Mouse (Mus musculus): ENCODE data around the gene Sympk. TPM values are rescaled to one million over a fixed set of nuclear protein-coding genes. Genes with fewer than 3 reads are reported as not detected.

Sympk gene
- polyA plus RNA-seq, 1 experiment from 2014 or later: 23.8 TPM

DNA sequence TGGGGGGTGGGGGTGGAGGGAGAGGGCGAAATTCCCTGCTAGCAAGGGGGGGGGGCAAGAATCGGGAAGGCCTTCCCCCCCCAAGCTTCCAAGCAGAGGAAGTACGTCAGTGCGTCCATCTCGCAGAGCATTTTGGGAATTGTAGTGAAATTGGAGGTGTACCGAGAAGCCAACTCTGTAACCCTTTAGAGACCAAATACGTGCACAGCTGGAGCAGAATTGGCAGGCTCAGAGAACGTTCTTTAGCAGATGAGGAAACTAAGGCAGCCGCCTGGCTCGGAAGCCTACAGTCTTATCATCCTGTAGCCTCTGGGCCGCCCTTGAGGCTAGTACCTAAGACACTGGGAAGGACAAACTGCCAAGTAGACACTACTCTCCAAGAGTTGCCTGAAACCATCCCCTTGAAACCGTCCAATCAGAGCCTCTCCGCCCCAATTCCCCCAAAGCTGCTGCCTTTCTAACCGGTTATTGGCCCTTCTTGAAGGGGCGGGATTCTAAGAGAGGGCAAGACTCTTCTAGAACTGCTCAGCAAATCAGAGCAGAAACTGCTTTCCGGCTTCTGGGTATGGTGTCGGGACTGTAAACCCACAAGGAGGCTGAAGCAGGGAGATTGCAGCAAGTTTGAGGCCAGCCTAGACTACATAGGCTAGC, 21.2 kb upstream of the Sympk start:
- DNase-seq (ENCODE audit: low spot score): peak; percentile 97

DNA sequence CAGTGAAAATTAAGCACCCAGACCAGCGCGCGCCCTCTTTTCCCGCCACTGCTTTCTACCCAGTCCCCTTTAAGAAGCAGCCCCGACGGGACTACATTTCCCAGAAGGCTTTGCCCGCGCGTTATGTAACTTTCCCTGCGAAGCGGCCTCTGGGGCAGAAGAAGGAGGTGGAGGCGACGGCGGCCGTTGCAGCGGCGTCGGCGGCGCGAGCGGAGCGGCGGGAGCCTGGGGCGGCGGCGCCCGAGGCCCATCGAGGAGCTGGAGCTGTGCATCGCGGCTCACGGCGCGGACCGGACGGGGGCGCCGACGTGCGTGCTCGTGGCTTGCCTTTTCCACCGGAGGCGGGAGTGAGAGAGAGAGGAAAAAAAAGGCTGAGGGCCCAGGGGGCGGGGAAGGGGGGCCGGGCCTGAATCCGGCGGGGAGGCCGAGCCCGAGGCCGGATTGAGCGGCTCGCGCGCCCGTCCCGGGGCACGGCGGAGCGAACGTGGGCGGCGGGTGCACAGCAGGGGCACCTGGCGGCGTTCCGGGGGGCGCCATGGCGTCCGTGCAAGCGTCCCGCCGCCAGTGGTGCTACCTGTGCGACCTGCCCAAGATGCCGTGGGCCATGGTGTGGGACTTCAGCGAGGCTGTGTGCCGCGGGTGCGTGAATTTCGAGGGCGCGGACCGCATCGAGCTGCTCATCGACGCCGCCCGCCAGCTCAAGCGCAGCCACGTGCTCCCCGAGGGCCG, 20.1 kb upstream of the Sympk start, which contains the start of gene Irf2bp1:
TSS of gene Irf2bp1 (plus strand) at position 143 of the 729 bp plus-strand sequence.
- peak within 1 kb of the TSS; percentile 93 for H3K9ac ChIP-seq (ENCODE audit: low read depth, low read length)
- peaks cover 17% of the 10 kb centered on the region for H3K4me1 ChIP-seq (ENCODE audit: control insufficient read depth, insufficient read depth, low read length)
- peak within 1 kb of the TSS; percentile 97 for H3K27ac ChIP-seq (replicated peaks; ENCODE audit: low read depth, low read length)
- DNase-seq (ENCODE audit: low spot score) (peak; percentile 98), ATAC-seq (ENCODE audit: low read depth) (peak; percentile 79)
- H3K36me3 ChIP-seq (ENCODE audit: control insufficient read depth, insufficient read depth, low read length): peaks cover 32% of the 10 kb centered on the region
- no peaks in the 10 kb centered on the region for H3K27me3 ChIP-seq (replicated peaks; ENCODE audit: control insufficient read depth, insufficient read depth, low read length)
- peak within 1 kb of the TSS; percentile 93 for H3K4me2 ChIP-seq (ENCODE audit: low read depth, low read length)
- H3K9me3 ChIP-seq (ENCODE audit: control insufficient read depth, low read length): no peaks in the 10 kb centered on the region
- 0% methylated on average over 48 of the region's 90 CpGs for WGBS
- H3K4me3 ChIP-seq (ENCODE audit: low read depth, low read length): peak within 1 kb of the TSS; percentile 90

More for the DNA sequence above, 21.2 kb upstream of the Sympk start:
- ATAC-seq (ENCODE audit: low read depth): peak; percentile 70
- Histone ChIP-seq H3K27ac (replicated peaks; ENCODE audit: low read depth, low read length) (peak overlapping the region; percentile 82), H3K4me3 (ENCODE audit: low read depth, low read length) (peak overlapping the region; percentile 36), H3K4me1 (ENCODE audit: control insufficient read depth, insufficient read depth, low read length) (peaks cover 17% of the 10 kb centered on the region), H3K9me3 (ENCODE audit: control insufficient read depth, low read length) (no peaks in the 10 kb centered on the region), H3K27me3 (replicated peaks; ENCODE audit: control insufficient read depth, insufficient read depth, low read length) (no peaks in the 10 kb centered on the region), H3K9ac (ENCODE audit: low read depth, low read length) (peak overlapping the region; percentile 72), H3K4me2 (ENCODE audit: low read depth, low read length) (peak overlapping the region; percentile 93), H3K36me3 (ENCODE audit: control insufficient read depth, insufficient read depth, low read length) (peaks cover 31% of the 10 kb centered on the region)
- 1% methylated on average over 17 of the region's 17 CpGs for WGBS

DNA sequence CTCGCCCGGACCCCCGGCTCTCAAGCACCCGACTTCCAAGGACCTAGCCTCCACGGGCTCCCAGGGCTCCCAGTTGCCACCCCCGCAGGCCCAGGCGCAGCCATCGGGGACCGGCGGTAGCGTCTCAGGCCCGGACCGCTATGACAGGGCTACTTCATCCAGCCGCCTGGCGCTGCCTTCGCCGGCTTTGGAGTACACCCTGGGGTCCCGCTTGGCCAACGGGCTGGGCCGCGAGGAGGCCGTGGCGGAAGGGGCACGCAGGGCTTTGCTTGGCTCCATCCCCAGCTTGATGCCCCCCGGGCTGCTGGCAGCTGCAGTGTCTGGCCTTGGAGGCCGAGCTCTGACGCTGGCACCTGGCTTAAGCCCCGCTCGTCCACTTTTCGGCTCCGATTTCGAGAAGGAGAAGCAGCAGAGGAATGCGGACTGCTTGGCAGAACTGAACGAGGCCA, 19.5 kb upstream of the Sympk start:
- ATAC-seq (ENCODE audit: low read depth) (no peak), DNase-seq (ENCODE audit: low spot score) (no peak)
- Histone ChIP-seq H3K4me1 (ENCODE audit: control insufficient read depth, insufficient read depth, low read length) (peaks cover 17% of the 10 kb centered on the region), H3K36me3 (ENCODE audit: control insufficient read depth, insufficient read depth, low read length) (peaks cover 32% of the 10 kb centered on the region), H3K27me3 (replicated peaks; ENCODE audit: control insufficient read depth, insufficient read depth, low read length) (no peaks in the 10 kb centered on the region), H3K27ac (replicated peaks; ENCODE audit: low read depth, low read length) (peak overlapping the region; percentile 97), H3K9ac (ENCODE audit: low read depth, low read length) (peak overlapping the region; percentile 93), H3K4me3 (ENCODE audit: low read depth, low read length) (peak overlapping the region; percentile 90), H3K9me3 (ENCODE audit: control insufficient read depth, low read length) (no peaks in the 10 kb centered on the region), H3K4me2 (ENCODE audit: low read depth, low read length) (peak overlapping the region; percentile 93)
- WGBS: 4% methylated on average over 25 of the region's 34 CpGs

DNA sequence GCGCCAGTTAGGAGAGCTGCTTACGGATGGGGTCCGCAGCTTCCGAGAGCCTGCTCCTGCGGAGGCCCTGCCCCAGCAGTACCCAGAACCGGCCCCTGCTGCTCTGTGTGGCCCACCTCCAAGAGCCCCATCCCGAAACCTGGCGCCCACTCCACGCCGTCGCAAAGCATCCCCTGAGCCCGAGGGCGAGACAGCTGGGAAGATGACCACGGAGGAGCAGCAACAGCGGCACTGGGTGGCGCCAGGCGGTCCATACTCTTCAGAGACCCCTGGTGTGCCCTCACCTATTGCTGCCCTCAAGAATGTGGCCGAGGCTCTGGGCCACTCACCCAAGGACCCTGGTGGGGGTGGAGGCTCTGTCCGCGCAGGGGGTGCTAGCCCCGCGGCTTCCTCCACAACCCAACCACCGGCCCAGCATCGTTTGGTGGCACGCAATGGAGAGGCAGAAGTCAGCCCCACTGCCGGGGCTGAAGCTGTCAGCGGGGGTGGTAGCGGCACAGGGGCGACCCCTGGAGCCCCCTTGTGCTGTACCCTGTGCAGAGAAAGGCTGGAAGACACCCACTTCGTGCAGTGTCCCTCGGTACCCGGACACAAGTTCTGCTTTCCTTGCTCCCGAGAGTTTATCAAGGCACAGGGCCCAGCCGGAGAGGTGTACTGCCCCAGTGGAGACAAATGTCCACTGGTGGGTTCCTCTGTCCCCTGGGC, 18.6 kb upstream of the Sympk start:
- H3K27me3 ChIP-seq (replicated peaks; ENCODE audit: control insufficient read depth, insufficient read depth, low read length): no peaks in the 10 kb centered on the region
- no peak for ATAC-seq (ENCODE audit: low read depth)
- DNase-seq (ENCODE audit: low spot score): no peak

DNA sequence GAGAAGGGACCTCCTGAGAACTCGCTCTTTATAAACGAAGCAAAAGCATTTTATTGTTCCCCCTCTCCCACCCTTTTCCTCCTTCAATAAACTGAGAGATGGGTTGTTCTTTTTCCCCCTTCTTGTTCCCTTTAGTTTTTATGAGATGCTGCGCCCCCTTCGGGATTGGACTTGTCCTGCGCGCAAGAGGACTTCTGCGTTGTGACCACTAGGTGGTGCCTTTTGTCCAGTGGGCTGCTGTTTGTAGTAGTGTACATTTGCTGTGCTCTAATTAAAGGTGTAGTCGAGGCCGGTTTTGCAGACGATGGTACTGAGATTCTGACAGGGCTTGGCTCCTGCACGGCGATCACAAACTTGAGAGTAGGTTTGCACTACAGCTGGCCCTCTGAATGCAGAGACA, 17.7 kb upstream of the Sympk start:
- H3K4me1 ChIP-seq (ENCODE audit: control insufficient read depth, insufficient read depth, low read length): peaks cover 17% of the 10 kb centered on the region
- ATAC-seq (ENCODE audit: low read depth): 0 out of 2 replicates have a peak, but pooled peaks have one; percentile 8
- WGBS: 9% methylated on average over 12 of the region's 12 CpGs
- DNase-seq (ENCODE audit: low spot score): peak; percentile 93
- H3K9me3 ChIP-seq (ENCODE audit: control insufficient read depth, low read length): no peaks in the 10 kb centered on the region
- peaks cover 32% of the 10 kb centered on the region for H3K36me3 ChIP-seq (ENCODE audit: control insufficient read depth, insufficient read depth, low read length)
- H3K27ac ChIP-seq (replicated peaks; ENCODE audit: low read depth, low read length): no peak overlapping the region
- H3K4me2 ChIP-seq (ENCODE audit: low read depth, low read length): peak overlapping the region; percentile 93
- no peaks in the 10 kb centered on the region for H3K27me3 ChIP-seq (replicated peaks; ENCODE audit: control insufficient read depth, insufficient read depth, low read length)
- 0 out of 2 replicates have a peak overlapping the region, but pooled peaks have one; percentile 4 for H3K4me3 ChIP-seq (ENCODE audit: low read depth, low read length)
- peak overlapping the region; percentile 32; the same call in 1 of the 2 replicates for H3K9ac ChIP-seq (ENCODE audit: low read depth, low read length)

More for the DNA sequence above, 18.6 kb upstream of the Sympk start:
- Histone ChIP-seq H3K4me3 (ENCODE audit: low read depth, low read length) (peak overlapping the region; percentile 90), H3K9me3 (ENCODE audit: control insufficient read depth, low read length) (no peaks in the 10 kb centered on the region), H3K4me1 (ENCODE audit: control insufficient read depth, insufficient read depth, low read length) (peaks cover 17% of the 10 kb centered on the region), H3K9ac (ENCODE audit: low read depth, low read length) (peak overlapping the region; percentile 93), H3K4me2 (ENCODE audit: low read depth, low read length) (peak overlapping the region; percentile 93), H3K27ac (replicated peaks; ENCODE audit: low read depth, low read length) (no peak overlapping the region), H3K36me3 (ENCODE audit: control insufficient read depth, insufficient read depth, low read length) (peaks cover 32% of the 10 kb centered on the region)
- 83% methylated on average over 33 of the region's 34 CpGs for WGBS

DNA sequence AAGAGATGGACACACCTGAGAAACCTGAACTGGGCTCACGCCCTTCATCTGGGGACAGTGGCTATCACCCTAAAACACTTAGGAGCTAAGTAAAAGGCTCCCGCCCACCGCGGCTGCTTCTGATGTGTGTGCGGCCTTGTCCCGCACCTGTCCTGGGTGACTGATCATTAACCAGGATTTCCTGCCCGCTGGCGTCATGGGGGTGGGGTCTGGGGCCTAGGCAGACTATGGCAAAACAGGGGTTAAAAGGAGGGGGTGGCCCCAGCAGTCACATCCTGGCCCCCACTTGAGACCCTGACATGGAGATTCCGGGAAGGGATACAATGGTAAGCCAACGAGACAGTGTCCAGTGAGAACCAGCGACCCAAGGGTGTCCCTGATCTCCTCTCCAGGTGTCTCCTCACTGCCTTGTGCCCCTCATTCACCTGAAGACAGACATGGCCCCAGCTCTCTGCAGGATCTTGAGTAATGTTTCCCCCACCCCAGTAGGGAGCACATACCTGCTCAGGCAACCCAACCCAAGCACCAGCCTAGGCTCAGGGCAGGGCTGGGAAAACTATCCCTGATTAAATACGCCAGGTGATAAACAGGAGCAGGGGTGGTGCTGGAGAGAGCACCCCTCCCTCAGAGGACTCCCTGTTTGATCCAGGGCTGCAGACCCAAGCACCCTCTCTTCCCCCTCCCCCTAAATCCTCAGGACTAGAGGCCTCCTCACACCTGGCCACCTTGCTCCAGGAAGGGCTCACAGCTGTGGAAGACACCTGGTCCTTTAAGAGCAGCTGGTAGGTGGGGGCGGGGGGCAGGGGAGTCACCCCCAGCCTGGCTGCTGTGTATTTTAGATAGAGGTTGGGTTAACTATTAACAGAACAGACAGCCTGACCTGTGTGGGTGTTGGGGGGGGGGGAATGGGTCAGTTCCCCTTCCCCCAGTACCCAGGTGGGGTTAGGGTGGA, 16.9 kb upstream of the Sympk start:
- Histone ChIP-seq H3K27me3 (replicated peaks; ENCODE audit: control insufficient read depth, insufficient read depth, low read length) (no peaks in the 10 kb centered on the region), H3K4me3 (ENCODE audit: low read depth, low read length) (no peak overlapping the region), H3K9me3 (ENCODE audit: control insufficient read depth, low read length) (no peaks in the 10 kb centered on the region), H3K4me1 (ENCODE audit: control insufficient read depth, insufficient read depth, low read length) (peaks cover 24% of the 10 kb centered on the region), H3K4me2 (ENCODE audit: low read depth, low read length) (0 out of 2 replicates have a peak overlapping the region, but pooled peaks have one; percentile 21), H3K9ac (ENCODE audit: low read depth, low read length) (peak overlapping the region; percentile 32; the same call in 1 of the 2 replicates), H3K36me3 (ENCODE audit: control insufficient read depth, insufficient read depth, low read length) (peaks cover 32% of the 10 kb centered on the region), H3K27ac (replicated peaks; ENCODE audit: low read depth, low read length) (no peak overlapping the region)
- DNase-seq (ENCODE audit: low spot score) (no peak), ATAC-seq (ENCODE audit: low read depth) (no peak)
- 79% methylated on average over 13 of the region's 13 CpGs for WGBS

DNA sequence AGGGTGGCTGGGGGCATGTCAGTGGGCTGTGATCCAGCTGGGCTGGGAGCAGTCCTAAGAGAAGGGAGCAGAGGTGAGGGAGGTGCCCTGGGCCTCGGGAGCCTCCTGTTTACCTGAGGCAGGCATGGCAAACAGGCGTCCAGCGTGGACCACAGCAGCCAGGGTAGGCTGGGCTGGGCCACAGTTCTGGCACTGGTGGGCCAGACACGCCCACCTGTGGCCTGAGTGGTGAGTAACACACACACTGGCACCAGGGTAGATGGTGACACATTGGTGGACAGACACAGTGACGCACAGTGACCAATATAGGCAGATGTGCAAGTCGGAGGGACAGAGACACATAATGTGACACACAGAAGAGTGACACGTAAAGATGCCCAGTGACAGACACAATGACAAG, 13.6 kb upstream of the Sympk start:
- ATAC-seq (ENCODE audit: low read depth): no peak
- H3K9me3 ChIP-seq (ENCODE audit: control insufficient read depth, low read length): no peaks in the 10 kb centered on the region
- H3K4me1 ChIP-seq (ENCODE audit: control insufficient read depth, insufficient read depth, low read length): peaks cover 19% of the 10 kb centered on the region
- no peak overlapping the region for H3K27ac ChIP-seq (replicated peaks; ENCODE audit: low read depth, low read length)
- no peak for DNase-seq (ENCODE audit: low spot score)
- WGBS: 83% methylated on average over 7 of the region's 7 CpGs
- H3K9ac ChIP-seq (ENCODE audit: low read depth, low read length): no peak overlapping the region
- peaks cover 23% of the 10 kb centered on the region for H3K36me3 ChIP-seq (ENCODE audit: control insufficient read depth, insufficient read depth, low read length)
- H3K4me2 ChIP-seq (ENCODE audit: low read depth, low read length): no peak overlapping the region
- H3K27me3 ChIP-seq (replicated peaks; ENCODE audit: control insufficient read depth, insufficient read depth, low read length): no peaks in the 10 kb centered on the region
- no peak overlapping the region for H3K4me3 ChIP-seq (ENCODE audit: low read depth, low read length)

All from embryonic facial prominence, embryonic 14.5 days (tissue).